Mouse (Mus musculus) frontal cortex, adult 2 months (tissue): ENCODE data around the gene Kera. TPM values are rescaled to one million over a fixed set of nuclear protein-coding genes. Genes with fewer than 3 reads are reported as not detected.
A peak's percentile ranks its signal among the peaks of the same experiment; 100 is the strongest.

Source experiments
- DNase-seq, 2 experiments: peaks; one replicate each; pipeline ENCODE4 v3.0.0; 2022; ENCODE audit warnings: low spot score in 1 of 2; ENCODE audit errors: extremely low spot score in 1 of 2
- polyA plus RNA-seq: library from polyadenylated mRNA; depleted of rRNA; stranded (reverse); fragments of >200 nt; gene quantifications from 2 replicates; pipeline ENCODE4 v1.2.3, GENCODE M21; 2012; rRNA removed

The Kera gene
- polyA plus RNA-seq: not detected in 2 replicates

GRCm38 (mm10) chr10:97606579-97606978, at the start of gene Kera:
Kera (plus strand) TSS chr10:97606879.
- DNase-seq: no peak

GRCm38 (mm10) chr10:97564957-97565856, 41.5 kb upstream of the Kera start, which contains the start of gene Lum:
Lum (plus strand) TSS chr10:97565128.
- DNase-seq: no peak

GRCm38 (mm10) chr10:97567489-97568135, 39.1 kb upstream of the Kera start:
- no peak for DNase-seq

- DNase-seq: peak in 1 of 2 experiments; percentile 63
Measured at GRCm38 (mm10) chr10:97582543-97583231, 24.0 kb upstream of the Kera start.

- peak in 1 of 2 experiments; percentile 5 for DNase-seq
Measured at GRCm38 (mm10) chr10:97584176-97584575, 22.5 kb upstream of the Kera start.

GRCm38 (mm10) chr10:97587159-97587558, 19.5 kb upstream of the Kera start:
- no peak for DNase-seq

GRCm38 (mm10) chr10:97589574-97589973, 17.1 kb upstream of the Kera start:
- no peak for DNase-seq

- DNase-seq: no peak
Measured at GRCm38 (mm10) chr10:97591036-97591435, 15.6 kb upstream of the Kera start.

GRCm38 (mm10) chr10:97591685-97592084, 15.0 kb upstream of the Kera start:
- DNase-seq: no peak

- DNase-seq: no peak
Measured at GRCm38 (mm10) chr10:97595680-97596079, 11.0 kb upstream of the Kera start.

- no peak for DNase-seq
Measured at GRCm38 (mm10) chr10:97601744-97602143, 4.9 kb upstream of the Kera start.

- no peak for DNase-seq
Measured at GRCm38 (mm10) chr10:97603256-97603655, 3.4 kb upstream of the Kera start.

GRCm38 (mm10) chr10:97622328-97622727, 15.6 kb downstream of the Kera start:
- DNase-seq: no peak

GRCm38 (mm10) chr10:97624381-97624780, 17.7 kb downstream of the Kera start:
- DNase-seq: no peak

GRCm38 (mm10) chr10:97625116-97625515, 18.4 kb downstream of the Kera start:
- no peak for DNase-seq

- no peak for DNase-seq
Measured at GRCm38 (mm10) chr10:97626543-97626942, 19.9 kb downstream of the Kera start.

- DNase-seq: no peak
Measured at GRCm38 (mm10) chr10:97631061-97631460, 24.4 kb downstream of the Kera start.

- DNase-seq: no peak
Measured at GRCm38 (mm10) chr10:97641926-97642325, 35.2 kb downstream of the Kera start.

- no peak for DNase-seq
Measured at GRCm38 (mm10) chr10:97643768-97644167, 37.1 kb downstream of the Kera start, which contains the start of gene Epyc. Epyc (plus strand) TSS chr10:97644068.

GRCm38 (mm10) chr10:97650334-97650733, 43.7 kb downstream of the Kera start:
- DNase-seq: no peak

- no peak for DNase-seq
Measured at GRCm38 (mm10) chr10:97659489-97659888, 52.8 kb downstream of the Kera start.
